Mouse (Mus musculus) heart, embryonic 14.5 days (tissue): ENCODE measurements around the gene Abcc3. TPM values are rescaled to one million over a fixed set of nuclear protein-coding genes. Genes with fewer than 3 reads are reported as not detected.

Source experiments
- ATAC-seq: fragments of 200-750 bp; cut with Nextera tagmentation; 2 replicates; pipeline ENCODE4 v1.8.0; 2017; ENCODE audit warnings: low read depth, moderate TSS enrichment; ENCODE audit not compliant: insufficient number of reproducible peaks, insufficient read depth, low FRiP score
- H3K27ac ChIP-seq, 2 experiments: fragments of 200-500 bp in 1 of 2; fragments of 300-500 bp in 1 of 2; sonication (generic) in 1 of 2; replicated peaks in 1 of 2; 2 replicates each; pipeline ENCODE4 v1.5.1; 2012 to 2014; ENCODE audit warnings: low read depth in 2 of 2, low read length in 2 of 2, control low read depth in 1 of 2, mild to moderate bottlenecking in 1 of 2, mixed read lengths in 1 of 2; ENCODE audit not compliant: control insufficient read depth in 1 of 2, insufficient read depth in 1 of 2
- H3K27me3 ChIP-seq: fragments of 300-500 bp; sonication (generic); 2 replicates; pipeline ENCODE4 v1.6.1; 2014; ENCODE audit warnings: mild to moderate bottlenecking, low read length, control low read depth; ENCODE audit not compliant: control insufficient read depth, insufficient read depth
- H3K36me3 ChIP-seq: fragments of 300-500 bp; sonication (generic); 2 replicates; pipeline ENCODE4 v1.6.1; 2014; ENCODE audit warnings: mild to moderate bottlenecking, control low read depth, low read length, mixed read lengths; ENCODE audit not compliant: control insufficient read depth, insufficient read depth
- H3K4me1 ChIP-seq, 2 experiments: fragments of 200-500 bp in 1 of 2; fragments of 300-500 bp in 1 of 2; sonication (generic) in 1 of 2; 2 replicates each; pipeline ENCODE4 v1.6.1; 2012 to 2014; ENCODE audit warnings: low read length in 2 of 2, control low read depth in 1 of 2, mixed read lengths in 1 of 2; ENCODE audit not compliant: control insufficient read depth in 2 of 2, insufficient read depth in 2 of 2
- H3K4me2 ChIP-seq: fragments of 300-500 bp; sonication (generic); 2 replicates; pipeline ENCODE4 v1.6.1; 2014; ENCODE audit warnings: mild to moderate bottlenecking, low read length
- H3K4me3 ChIP-seq, 2 experiments: fragments of 200-500 bp in 1 of 2; fragments of 300-500 bp in 1 of 2; sonication (generic) in 1 of 2; 2 replicates each; pipeline ENCODE4 v1.5.1; 2012 to 2014; ENCODE audit warnings: low read length in 2 of 2, mild to moderate bottlenecking in 2 of 2, control low read depth in 1 of 2, low read depth in 1 of 2, moderate library complexity in 1 of 2; ENCODE audit not compliant: control insufficient read depth in 1 of 2, insufficient read depth in 1 of 2
- H3K9ac ChIP-seq: fragments of 300-500 bp; sonication (generic); 2 replicates; pipeline ENCODE4 v1.6.1; 2014; ENCODE audit warnings: mild to moderate bottlenecking, low read length
- H3K9me3 ChIP-seq: fragments of 300-500 bp; sonication (generic); 2 replicates; pipeline ENCODE4 v1.6.1; 2016; ENCODE audit warnings: low read length, control low read depth; ENCODE audit not compliant: control insufficient read depth
- WGBS: fragments of 180-500 bp; shearing (Covaris S2); extraction: QIAGEN DNeasy Blood & Tissue Kit; methylation state at CpG from one replicate; pipeline ENCODE4 v1.1.7; 2014; 5-methylcytosine and 5-hydroxymethylcytosine counted together
- polyA plus RNA-seq: library from polyadenylated mRNA; unstranded; fragments of >200 nt; fragmentation: Nextera tagmentation; extraction: Ambion mirVana; gene quantifications from 2 replicates; pipeline ENCODE4 v1.2.1, GENCODE M21; 2014

Gene Abcc3
- polyA plus RNA-seq, 1 experiment from 2014 or later = 0.49 TPM

DNA sequence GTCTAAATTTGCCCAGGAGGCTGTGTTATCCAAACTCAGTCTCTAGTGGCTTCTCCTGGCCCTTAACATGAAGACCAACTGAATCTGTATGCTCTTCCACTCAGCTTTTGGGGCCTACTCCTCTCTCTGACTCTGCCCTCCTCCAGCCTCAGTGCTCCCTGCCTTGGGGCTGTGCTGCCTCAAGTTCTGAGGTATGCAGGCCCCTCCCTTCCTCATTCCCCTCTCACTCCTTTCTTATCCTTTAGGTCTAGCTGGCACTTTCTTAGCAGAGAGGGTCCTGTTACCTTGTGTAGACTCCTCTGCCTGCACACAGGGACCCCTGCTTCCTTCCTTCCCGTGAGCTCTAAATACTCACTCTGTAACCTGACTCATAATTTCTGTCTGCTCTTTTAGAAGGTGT, 48.3 kb downstream of the Abcc3 start:
- Histone ChIP-seq H3K36me3 (peaks cover 24% of the 10 kb centered on the region), H3K4me2 (no peak overlapping the region), H3K4me1 (peaks cover 18 to 24% of the 10 kb centered on the region in 2 experiments), H3K9me3 (no peaks in the 10 kb centered on the region), H3K27ac (no peak overlapping the region), H3K27me3 (no peaks in the 10 kb centered on the region), H3K9ac (no peak overlapping the region), H3K4me3 (no peak overlapping the region)
- 0 out of 2 replicates have a peak, but pooled peaks have one; percentile 23 for ATAC-seq
- WGBS = 44% methylated on average over 1 of the region's 1 CpGs

DNA sequence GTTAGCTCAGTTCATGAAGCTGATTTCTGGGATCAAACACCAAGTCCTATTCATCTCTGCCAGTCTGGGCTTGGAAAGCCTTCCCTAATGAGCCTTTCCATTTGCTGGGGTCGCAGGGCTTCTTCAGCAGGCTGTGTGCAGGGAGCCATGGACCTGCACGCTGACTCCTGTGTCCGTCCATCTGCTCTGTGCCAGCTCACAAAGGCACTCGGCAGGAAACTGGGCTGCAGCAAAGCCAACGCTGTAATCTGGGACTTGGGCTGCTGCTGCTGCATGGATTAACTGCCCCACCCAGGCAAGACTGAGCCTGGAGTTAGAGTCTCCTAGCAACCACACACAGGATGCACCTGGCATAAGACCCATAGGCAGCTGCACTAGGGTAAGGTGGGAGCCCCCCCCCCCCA, 48.8 kb downstream of the Abcc3 start:
- Histone ChIP-seq H3K27ac (no peak overlapping the region), H3K4me1 (peaks cover 18 to 24% of the 10 kb centered on the region in 2 experiments), H3K4me3 (no peak overlapping the region), H3K9me3 (no peaks in the 10 kb centered on the region), H3K9ac (no peak overlapping the region), H3K36me3 (peaks cover 29% of the 10 kb centered on the region), H3K27me3 (no peaks in the 10 kb centered on the region), H3K4me2 (no peak overlapping the region)
- no peak for ATAC-seq
- 53% methylated on average over 5 of the region's 5 CpGs for WGBS

DNA sequence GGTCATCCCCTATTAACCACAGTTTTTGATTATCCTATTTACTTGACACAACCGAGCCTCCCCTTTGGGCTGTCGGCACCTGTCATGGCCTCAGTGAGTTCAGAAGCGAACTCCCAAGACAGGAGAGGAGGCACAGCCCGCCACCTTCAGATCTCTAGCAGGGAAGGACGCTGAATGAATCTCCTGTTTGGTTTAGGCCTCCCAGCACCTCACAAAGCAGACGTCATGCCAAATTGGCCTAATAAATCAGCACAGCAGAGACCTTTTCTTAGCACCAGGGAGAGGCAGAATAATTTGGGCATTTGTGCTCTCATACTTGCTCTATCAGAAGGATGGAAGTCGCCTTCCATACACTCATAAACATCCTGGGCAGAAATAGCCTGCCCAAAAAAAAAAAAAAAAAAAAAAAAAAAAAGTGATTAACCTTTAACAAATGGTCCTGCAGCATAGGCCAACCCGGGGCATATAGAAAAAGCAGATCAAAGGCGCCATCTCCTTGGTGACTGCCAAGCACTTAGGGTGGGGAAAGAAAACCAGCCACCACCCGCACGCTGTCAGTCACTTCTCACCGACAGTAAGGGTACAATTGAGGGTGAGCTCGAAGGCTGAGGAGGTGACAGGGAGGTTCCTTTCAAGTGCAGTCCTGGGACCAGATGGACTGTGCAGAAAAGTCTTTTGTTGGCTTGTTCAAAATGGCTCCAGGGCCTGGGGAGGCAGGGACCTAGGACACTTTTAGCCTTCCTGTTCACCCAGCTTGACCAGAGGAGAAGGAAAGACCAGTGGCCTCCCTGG, 50.5 kb downstream of the Abcc3 start:
- H3K4me2 ChIP-seq = no peak overlapping the region
- peaks cover 45% of the 10 kb centered on the region for H3K36me3 ChIP-seq

DNA sequence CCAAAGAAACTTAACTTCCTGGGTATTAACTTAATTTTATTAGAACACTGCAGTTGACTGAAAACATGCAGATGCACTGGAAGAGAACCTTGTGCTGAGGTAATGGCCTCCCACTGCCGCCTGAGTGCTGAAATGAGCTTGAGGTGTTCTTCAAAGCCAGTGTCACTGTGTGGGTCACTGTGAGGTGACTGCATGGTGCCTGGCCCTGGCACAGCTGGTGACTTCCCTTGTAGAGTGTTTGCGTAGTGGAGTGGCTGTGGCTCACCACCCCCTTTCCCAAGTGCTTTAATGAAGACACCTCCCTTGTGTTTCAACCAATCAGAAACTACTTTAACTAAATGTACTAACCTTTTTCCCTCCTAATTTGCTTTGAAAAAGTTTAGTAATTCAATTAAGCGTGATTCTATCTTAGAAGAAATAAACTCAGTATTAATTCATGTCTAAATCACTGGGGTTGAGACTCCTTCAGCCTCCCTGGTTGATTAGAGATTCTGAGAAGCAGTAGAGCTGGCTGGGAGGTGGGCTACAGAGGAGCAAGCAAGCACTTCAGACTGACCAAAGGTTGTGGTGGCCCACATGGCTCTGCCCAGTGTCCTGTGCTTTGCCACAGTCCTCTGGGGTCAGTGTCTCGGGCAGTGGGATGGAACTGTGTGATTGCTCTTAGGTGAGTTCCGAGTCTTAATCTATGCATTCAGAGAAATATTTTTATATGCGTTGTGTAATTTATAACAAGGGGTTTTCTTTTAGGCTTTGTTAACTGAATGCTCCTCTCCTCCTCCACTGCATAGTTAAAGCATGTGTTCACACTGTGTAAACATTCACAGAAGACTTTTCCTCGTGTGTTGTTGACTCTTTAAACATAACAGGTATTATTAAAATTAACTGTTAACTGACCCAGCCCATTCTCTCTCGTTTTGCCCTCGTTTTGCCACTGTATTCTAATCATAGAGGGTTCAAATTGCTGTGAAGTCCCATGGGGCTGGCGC, 51.6 kb downstream of the Abcc3 start:
- Histone ChIP-seq H3K4me2 (no peak overlapping the region), H3K27ac (no peak overlapping the region), H3K4me3 (no peak overlapping the region), H3K9me3 (no peaks in the 10 kb centered on the region), H3K36me3 (peaks cover 53% of the 10 kb centered on the region), H3K27me3 (no peaks in the 10 kb centered on the region), H3K9ac (no peak overlapping the region), H3K4me1 (peaks cover 15 to 24% of the 10 kb centered on the region in 2 experiments)
- 80% methylated on average over 10 of the region's 10 CpGs for WGBS
- no peak for ATAC-seq

More for the DNA sequence above, 50.5 kb downstream of the Abcc3 start:
- Histone ChIP-seq H3K4me3 (no peak overlapping the region), H3K4me1 (peaks cover 18 to 24% of the 10 kb centered on the region in 2 experiments), H3K9me3 (no peaks in the 10 kb centered on the region), H3K27ac (no peak overlapping the region; a peak in 1 of 4 replicates), H3K9ac (no peak overlapping the region), H3K27me3 (no peaks in the 10 kb centered on the region)
- ATAC-seq = no peak
- 44% methylated on average over 13 of the region's 13 CpGs for WGBS

DNA sequence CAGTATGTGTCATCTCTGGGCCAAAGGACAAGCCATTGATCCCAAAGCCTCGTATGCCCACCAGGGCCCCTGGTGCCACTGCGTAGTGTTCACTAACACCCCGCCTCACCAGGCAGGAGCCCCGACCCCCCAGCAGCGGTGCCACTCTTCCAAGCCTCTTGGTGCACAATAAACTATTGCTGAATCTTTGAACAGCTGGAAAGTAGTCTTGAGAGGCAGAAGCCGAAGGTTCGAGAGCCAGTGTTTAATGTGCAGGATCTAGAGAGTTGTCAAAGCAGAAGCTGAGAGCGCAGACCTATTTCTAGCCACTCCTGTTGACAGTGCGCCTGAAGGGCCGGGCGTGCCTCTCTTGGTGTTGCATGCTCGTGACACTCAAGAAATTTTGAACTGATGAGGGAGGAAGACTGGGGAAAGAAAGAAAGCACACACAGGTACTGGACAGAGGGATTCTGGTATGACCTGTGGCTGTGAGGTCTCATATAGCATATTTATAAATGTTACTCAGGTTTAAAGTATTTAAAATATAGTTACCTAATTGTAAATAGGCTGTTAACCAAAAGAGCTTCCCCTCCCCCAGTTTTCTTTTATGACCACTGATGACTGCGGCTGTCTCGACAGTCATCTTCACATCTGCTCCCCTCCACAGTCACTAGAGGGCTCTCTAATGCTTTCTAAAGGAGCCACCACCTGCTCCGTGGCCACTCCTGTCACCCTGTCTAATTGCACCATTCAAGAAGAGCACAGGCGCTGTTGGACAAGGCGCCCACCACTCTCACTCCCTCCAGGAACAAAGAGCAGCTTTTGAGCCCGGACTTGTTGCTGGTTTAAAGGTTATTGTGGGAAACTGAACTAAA, 52.8 kb downstream of the Abcc3 start:
- peaks cover 66% of the 10 kb centered on the region for H3K36me3 ChIP-seq
- peaks cover 12 to 18% of the 10 kb centered on the region in 2 experiments for H3K4me1 ChIP-seq
- no peak overlapping the region for H3K27ac ChIP-seq
- H3K27me3 ChIP-seq = no peaks in the 10 kb centered on the region
- no peak overlapping the region for H3K4me3 ChIP-seq
- 55% methylated on average over 18 of the region's 18 CpGs for WGBS
- H3K9me3 ChIP-seq = no peaks in the 10 kb centered on the region
- ATAC-seq = no peak
- no peak overlapping the region for H3K9ac ChIP-seq
- H3K4me2 ChIP-seq = no peak overlapping the region

DNA sequence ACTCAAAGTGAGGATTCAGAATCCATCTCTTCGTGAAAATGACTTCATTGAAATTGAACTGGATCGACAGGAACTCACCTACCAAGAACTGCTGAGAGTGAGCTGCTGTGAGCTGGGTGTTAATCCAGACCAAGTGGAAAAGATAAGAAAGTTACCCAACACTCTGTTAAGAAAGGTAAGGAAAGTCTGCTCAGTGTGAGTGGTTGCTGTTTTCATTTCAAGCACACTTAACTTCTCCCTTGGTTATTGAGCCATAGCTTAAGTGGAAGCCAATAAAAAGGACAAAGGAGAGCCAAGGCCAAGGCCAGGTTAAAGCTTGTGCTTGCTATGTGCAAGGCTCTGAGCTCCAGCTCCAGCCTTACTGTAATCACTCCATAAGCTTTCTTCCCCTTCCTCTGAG, 54.5 kb downstream of the Abcc3 start:
- WGBS = 70% methylated on average over 2 of the region's 2 CpGs
- Histone ChIP-seq H3K9ac (no peak overlapping the region), H3K9me3 (no peaks in the 10 kb centered on the region), H3K27ac (no peak overlapping the region), H3K27me3 (no peaks in the 10 kb centered on the region), H3K4me1 (peaks cover 16 to 19% of the 10 kb centered on the region in 2 experiments), H3K4me3 (no peak overlapping the region), H3K36me3 (peaks cover 80% of the 10 kb centered on the region), H3K4me2 (no peak overlapping the region)
- no peak for ATAC-seq

DNA sequence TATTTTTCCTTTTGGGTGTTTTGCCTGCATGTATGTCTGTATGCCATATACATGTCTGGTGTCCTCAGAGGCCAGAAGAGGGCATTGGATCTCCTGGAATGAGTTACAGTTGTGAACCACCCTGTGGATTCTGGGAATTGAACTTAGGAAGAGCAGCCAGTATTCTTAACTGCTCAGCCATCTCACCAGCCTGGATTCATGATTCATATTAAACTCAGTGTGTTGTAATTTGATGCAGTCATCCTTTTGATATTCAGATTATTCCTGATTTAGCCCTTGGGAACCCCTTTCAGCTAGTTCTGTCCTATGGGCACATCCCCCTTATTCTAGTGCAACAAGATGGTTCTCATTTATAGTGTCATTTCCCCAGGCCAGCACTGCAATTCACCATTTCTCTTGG, 56.2 kb downstream of the Abcc3 start:
- H3K36me3 ChIP-seq = peaks cover 82% of the 10 kb centered on the region
- no peak for ATAC-seq

More for the DNA sequence above, 56.2 kb downstream of the Abcc3 start:
- Histone ChIP-seq H3K9ac (no peak overlapping the region), H3K9me3 (no peaks in the 10 kb centered on the region), H3K4me1 (peaks cover 4 to 6% of the 10 kb centered on the region in 2 experiments; a peak in 1 of 4 replicates), H3K4me3 (no peak overlapping the region), H3K4me2 (no peak overlapping the region), H3K27me3 (no peaks in the 10 kb centered on the region), H3K27ac (no peak overlapping the region)
